Mouse (Mus musculus) midbrain, embryonic 10.5 days (tissue): ENCODE results near the gene Lrrfip1. TPM values are rescaled to one million over a fixed set of nuclear protein-coding genes. Genes with fewer than 3 reads are reported as not detected.

Source experiments
- DNase-seq: peaks from one replicate; pipeline ENCODE4 v3.0.0-alpha.2; 2017; ENCODE audit warnings: low spot score
- H3K27ac ChIP-seq: fragments of 300-500 bp; sonication (generic); replicated peaks from 2 replicates; pipeline ENCODE4 v1.5.1; 2016; ENCODE audit warnings: mild to moderate bottlenecking
- H3K27me3 ChIP-seq: fragments of 300-500 bp; sonication (generic); 2 replicates; pipeline ENCODE4 v1.6.1; 2016; ENCODE audit warnings: low read depth, mild to moderate bottlenecking; ENCODE audit not compliant: poor library complexity, severe bottlenecking
- H3K36me3 ChIP-seq: fragments of 300-500 bp; sonication (generic); 2 replicates; pipeline ENCODE4 v1.6.1; 2016; ENCODE audit warnings: mild to moderate bottlenecking, moderate library complexity
- H3K4me1 ChIP-seq: fragments of 300-500 bp; sonication (generic); 2 replicates; pipeline ENCODE4 v1.6.1; 2016
- H3K4me3 ChIP-seq: fragments of 300-500 bp; sonication (generic); 2 replicates; pipeline ENCODE4 v1.5.1; 2016; ENCODE audit warnings: mild to moderate bottlenecking, moderate library complexity
- H3K9me3 ChIP-seq: fragments of 300-500 bp; sonication (generic); replicated peaks from 2 replicates; pipeline ENCODE4 v1.6.1; 2016; ENCODE audit warnings: mild to moderate bottlenecking
- WGBS: fragments of 180-500 bp; shearing (Covaris S2); methylation state at CpG from one replicate; pipeline ENCODE4 v1.1.7; 2016; 5-methylcytosine and 5-hydroxymethylcytosine counted together
- polyA plus RNA-seq: library from polyadenylated mRNA; unstranded; fragments of >200 nt; fragmentation: Nextera tagmentation; extraction: Ambion mirVana; gene quantifications from 2 replicates; pipeline ENCODE4 v1.2.1, GENCODE M21; 2016

The Lrrfip1 gene
- polyA plus RNA-seq, 1 experiment from 2014 or later: 22.2 TPM

DNA sequence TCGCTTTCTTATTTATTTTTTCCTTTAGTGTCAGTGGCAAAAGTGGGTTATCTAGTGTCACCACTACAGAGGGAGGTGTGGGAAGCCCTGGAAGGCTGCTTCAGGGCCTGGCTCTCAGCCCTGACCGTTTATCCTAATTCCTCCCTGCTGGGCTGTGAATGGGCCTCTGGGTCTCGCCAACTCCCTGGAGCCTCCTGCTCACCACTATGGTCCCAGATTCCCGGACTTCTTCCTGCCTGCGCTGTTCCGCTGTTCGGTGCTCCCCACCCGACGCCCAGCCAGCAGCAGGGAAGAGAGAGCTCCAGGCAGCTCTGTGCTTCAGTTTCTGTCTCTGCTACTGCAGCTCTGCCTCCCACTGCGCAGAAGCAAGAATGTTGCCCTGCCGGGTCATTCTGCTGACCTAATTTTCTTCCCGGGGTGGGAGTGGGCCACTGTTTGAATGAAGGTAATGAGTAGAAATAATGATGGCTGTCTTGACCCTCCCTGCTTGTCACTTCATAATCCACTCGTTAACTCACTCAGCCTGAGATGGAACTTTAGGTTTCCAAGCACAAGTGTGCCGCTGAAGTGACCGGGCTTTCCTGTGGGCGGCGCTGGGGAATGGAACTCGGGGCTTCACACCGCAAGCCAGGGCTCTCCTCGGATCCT lies 18.7 kb downstream of the Lrrfip1 start:
- DNase-seq: peak; percentile 46
- WGBS: 20% methylated on average over 20 of the region's 20 CpGs
- Histone ChIP-seq H3K27me3 (no peaks in the 10 kb centered on the region), H3K9me3 (no peaks in the 10 kb centered on the region), H3K4me3 (peak overlapping the region; percentile 33), H3K27ac (peak overlapping the region; percentile 61; the same call in 1 of the 2 replicates), H3K36me3 (peaks cover 4% of the 10 kb centered on the region), H3K4me1 (peaks cover 27% of the 10 kb centered on the region)

DNA sequence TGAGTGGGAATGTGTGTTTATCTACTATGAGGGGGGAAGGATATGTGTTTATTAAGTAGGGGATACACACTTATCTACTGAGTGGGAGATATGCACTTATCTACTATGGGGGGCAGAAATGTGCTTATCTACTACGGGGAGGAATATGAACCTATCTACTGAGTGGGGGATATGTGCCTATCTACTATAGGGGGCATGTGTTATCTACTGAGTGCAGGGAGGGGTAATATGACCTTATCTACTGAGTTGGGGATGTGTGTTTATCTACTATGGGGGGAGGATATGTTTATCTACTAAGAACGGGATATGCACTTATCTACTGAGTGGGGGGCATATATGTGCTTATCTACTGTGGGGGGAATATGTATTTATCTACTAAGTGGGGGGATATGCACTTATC lies 20.8 kb downstream of the Lrrfip1 start:
- Histone ChIP-seq H3K4me1 (peaks cover 18% of the 10 kb centered on the region), H3K36me3 (peaks cover 4% of the 10 kb centered on the region), H3K27me3 (no peaks in the 10 kb centered on the region), H3K27ac (no peak overlapping the region), H3K4me3 (no peak overlapping the region), H3K9me3 (no peaks in the 10 kb centered on the region)
- 87% methylated on average over 2 of the region's 2 CpGs for WGBS
- DNase-seq: no peak

DNA sequence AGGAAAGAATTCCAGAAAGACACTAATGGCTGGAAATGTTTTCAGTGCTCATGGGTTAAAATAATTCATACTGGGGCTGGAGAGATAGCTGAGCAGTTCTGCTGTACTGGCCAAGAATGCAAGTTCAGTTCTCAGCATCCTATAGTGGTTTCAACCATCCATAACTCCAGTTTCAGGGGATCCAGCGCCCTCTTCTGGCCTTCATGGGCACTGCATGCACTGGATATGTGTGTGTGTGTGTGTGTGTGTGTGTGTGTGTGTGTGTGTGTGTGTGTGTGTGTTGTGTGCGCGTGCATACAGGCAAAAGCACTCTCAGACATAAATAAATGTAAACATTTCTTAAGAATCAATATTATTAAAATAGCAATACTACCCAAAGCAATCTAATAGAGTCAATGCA lies 22.8 kb downstream of the Lrrfip1 start:
- Histone ChIP-seq H3K27me3 (no peaks in the 10 kb centered on the region), H3K27ac (no peak overlapping the region), H3K4me3 (no peak overlapping the region), H3K4me1 (peaks cover 12% of the 10 kb centered on the region), H3K36me3 (peaks cover 6% of the 10 kb centered on the region), H3K9me3 (peaks cover 4% of the 10 kb centered on the region; the same call in 1 of the 2 replicates)
- WGBS: 61% methylated on average over 3 of the region's 3 CpGs
- no peak for DNase-seq

DNA sequence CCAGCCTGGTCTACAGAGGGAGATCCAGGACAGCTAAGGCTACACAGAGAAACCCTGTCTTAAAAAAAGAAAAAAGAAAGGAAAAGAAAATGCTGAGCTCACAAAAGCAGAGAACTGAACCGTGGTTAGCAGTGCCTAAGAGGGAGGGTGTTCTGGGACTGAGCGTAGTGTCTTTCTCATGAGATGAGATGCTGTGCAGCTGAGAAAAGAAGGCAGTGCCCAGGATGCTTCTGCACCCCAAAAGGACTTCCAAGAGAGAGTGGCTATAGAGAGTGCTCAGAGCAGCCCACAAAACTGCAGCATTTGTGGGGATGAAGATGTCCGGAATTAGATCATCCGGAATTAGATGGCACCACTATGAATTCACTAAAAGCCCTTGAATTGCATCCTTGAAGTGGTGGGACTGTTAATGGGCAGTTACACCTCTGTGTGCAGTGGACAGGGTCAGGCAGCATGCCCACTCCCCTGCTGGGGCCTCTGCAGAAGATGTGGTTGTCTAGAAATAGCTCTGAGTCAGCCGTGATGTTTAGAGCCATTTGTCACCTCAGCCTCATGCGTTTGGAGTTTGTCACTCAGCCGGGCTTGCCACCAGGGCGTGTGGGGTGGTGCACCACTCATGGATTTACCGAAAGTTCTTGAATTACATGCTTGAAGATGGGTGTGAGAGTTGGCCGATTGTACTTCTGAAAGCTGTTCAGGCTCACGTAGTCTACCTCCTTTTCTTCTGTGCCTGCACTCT lies 23.8 kb downstream of the Lrrfip1 start:
- Histone ChIP-seq H3K4me1 (peaks cover 4% of the 10 kb centered on the region), H3K9me3 (peaks cover 9% of the 10 kb centered on the region; the same call in 1 of the 2 replicates), H3K27ac (no peak overlapping the region), H3K36me3 (peaks cover 6% of the 10 kb centered on the region), H3K27me3 (no peaks in the 10 kb centered on the region), H3K4me3 (no peak overlapping the region)
- 88% methylated on average over 11 of the region's 11 CpGs for WGBS
- no peak for DNase-seq

DNA sequence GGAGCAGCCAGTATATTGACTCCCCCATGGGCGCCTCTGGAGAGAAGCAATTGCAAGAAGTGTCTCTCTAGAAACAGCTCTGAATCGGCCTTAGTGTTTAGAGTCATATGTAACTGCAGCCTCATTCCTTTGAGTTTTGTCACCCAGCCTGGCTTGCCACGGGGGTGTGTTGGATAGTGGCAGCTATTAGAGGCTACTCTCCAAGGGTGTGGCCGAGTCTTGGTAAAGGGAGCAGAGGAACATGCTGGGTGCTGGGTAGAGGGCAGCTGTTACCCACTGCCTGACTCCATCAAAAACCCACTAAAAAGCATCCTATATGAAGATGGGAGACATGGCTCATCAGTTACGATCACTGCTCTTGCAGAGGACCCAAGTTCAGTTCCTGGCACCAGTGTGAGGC lies 24.7 kb downstream of the Lrrfip1 start:
- Histone ChIP-seq H3K4me3 (no peak overlapping the region), H3K27ac (no peak overlapping the region), H3K27me3 (no peaks in the 10 kb centered on the region), H3K36me3 (peaks cover 6% of the 10 kb centered on the region), H3K9me3 (peaks cover 9% of the 10 kb centered on the region; the same call in 1 of the 2 replicates), H3K4me1 (no peaks in the 10 kb centered on the region)
- DNase-seq: no peak
- WGBS: 86% methylated on average over 5 of the region's 5 CpGs

DNA sequence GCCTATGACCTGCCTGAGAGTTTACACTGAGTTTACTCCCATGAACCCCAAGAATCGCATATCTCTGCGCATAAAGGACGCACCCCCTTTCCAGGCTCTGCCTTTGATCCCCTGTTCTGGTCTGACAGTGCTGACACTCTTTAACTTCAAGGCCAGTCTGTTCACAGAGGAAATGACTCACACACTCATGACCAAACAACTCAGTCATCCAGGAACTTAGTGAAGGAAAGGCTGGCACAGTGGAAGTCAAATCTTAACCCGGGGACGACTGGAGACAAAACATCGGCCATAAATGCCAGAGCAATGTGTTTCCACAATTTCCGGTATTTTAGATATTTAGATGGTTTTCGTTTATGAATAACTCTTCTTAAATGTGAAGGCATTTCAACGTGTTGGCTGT lies 25.4 kb downstream of the Lrrfip1 start:
- no peaks in the 10 kb centered on the region for H3K27me3 ChIP-seq
- no peak overlapping the region for H3K27ac ChIP-seq
- H3K36me3 ChIP-seq: peaks cover 6% of the 10 kb centered on the region
- H3K4me1 ChIP-seq: no peaks in the 10 kb centered on the region
- H3K4me3 ChIP-seq: no peak overlapping the region
- H3K9me3 ChIP-seq: peaks cover 9% of the 10 kb centered on the region; the same call in 1 of the 2 replicates
- WGBS: 90% methylated on average over 9 of the region's 9 CpGs
- no peak for DNase-seq

DNA sequence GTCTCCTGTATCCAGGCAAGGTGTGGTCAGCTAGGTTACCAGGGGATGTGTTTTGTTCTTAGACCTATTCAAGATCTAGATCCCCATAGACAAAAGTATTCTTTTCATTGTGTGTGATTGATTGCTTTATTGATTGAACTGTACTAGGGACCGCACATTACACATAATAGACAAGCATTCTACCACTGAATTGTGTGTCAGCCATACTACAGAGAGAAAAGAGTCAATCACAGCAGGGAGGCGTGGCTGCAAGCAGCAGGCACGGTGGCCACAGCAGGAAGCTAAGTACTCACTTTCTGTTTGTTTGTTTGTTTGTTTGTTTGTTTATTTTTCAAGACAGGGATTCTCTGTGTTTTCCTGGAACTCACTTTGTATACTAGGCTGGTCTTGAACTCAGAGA lies 25.9 kb downstream of the Lrrfip1 start:
- Histone ChIP-seq H3K9me3 (peaks cover 9% of the 10 kb centered on the region; the same call in 1 of the 2 replicates), H3K27ac (no peak overlapping the region), H3K4me3 (no peak overlapping the region), H3K36me3 (peaks cover 6% of the 10 kb centered on the region), H3K27me3 (no peaks in the 10 kb centered on the region), H3K4me1 (no peaks in the 10 kb centered on the region)
- 80% methylated on average over 3 of the region's 3 CpGs for WGBS
- no peak for DNase-seq

DNA sequence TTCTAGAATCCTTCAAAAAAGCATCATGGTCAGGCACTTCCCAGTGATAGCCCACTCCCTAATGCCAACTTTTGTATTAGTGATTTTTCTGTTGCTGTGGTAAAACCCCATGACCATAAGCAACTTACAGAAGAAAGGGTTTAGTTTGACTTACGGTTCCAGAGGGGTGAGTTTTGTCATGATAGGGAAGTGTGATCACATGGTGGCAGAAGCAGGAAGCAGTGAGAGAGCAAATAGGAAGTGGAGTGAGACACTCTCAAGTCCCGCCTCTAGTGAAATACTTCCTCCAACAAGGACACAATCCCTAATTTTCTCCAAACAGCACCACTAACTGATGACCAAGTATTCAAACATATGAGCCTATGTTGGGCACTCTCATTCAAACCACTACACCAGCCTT lies 28.4 kb downstream of the Lrrfip1 start:
- 93% methylated on average over 2 of the region's 2 CpGs for WGBS
- no peak overlapping the region for H3K4me3 ChIP-seq
- H3K27ac ChIP-seq: no peak overlapping the region
- no peaks in the 10 kb centered on the region for H3K27me3 ChIP-seq
- no peak for DNase-seq
- 0 out of 2 replicates have a peak, but pooled peaks cover 3% of the 10 kb centered on the region for H3K36me3 ChIP-seq
- H3K9me3 ChIP-seq: peaks cover 9% of the 10 kb centered on the region; the same call in 1 of the 2 replicates
- no peaks in the 10 kb centered on the region for H3K4me1 ChIP-seq

DNA sequence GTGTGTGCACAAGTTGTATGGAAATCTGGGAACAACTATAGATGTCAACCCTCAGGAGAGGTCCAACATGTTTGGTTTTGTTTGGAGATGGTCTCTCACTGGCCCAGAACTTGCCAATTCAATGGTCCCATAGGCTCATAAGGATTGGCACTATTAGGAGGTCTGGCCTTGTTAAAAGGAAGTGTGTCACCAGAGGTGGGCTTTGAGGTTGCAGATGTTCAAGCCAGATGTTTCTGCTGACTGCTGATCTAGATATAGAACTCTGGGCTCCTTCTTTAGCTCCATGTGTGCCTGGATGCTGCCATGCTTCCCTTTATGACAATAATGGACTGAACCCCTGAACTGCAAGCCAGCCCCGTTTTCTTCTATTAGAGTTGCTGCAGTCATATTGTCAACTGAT lies 31.8 kb downstream of the Lrrfip1 start:
- Histone ChIP-seq H3K27me3 (no peaks in the 10 kb centered on the region), H3K9me3 (peaks cover 9% of the 10 kb centered on the region; the same call in 1 of the 2 replicates), H3K4me3 (no peak overlapping the region), H3K36me3 (0 out of 2 replicates have a peak, but pooled peaks cover 3% of the 10 kb centered on the region), H3K4me1 (no peaks in the 10 kb centered on the region), H3K27ac (no peak overlapping the region)
- no peak for DNase-seq
- WGBS: 91% methylated on average over 1 of the region's 1 CpGs

DNA sequence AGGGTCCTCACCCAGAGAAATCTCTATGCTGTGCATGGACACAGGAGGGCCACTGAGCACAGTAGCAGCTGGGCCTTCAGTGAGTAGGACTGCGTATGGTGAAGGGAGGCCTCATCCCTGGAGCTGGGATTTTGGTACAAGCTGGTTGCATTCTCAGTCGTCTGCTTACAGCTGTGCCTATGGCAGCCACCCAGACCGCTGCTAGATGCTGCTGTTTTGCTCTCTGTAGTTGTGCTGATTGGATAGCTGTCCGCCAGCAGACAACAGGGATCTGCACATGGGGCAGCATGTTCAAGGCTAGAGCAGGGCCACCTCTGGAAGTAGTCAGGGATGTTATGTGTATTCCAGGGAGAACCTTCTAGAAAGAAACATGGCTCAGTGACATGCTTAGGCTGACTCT lies 33.0 kb downstream of the Lrrfip1 start:
- Histone ChIP-seq H3K9me3 (peaks cover 2% of the 10 kb centered on the region; the same call in 1 of the 2 replicates), H3K36me3 (no peaks in the 10 kb centered on the region), H3K4me3 (no peak overlapping the region), H3K27me3 (no peaks in the 10 kb centered on the region), H3K4me1 (no peaks in the 10 kb centered on the region), H3K27ac (no peak overlapping the region)
- 85% methylated on average over 4 of the region's 4 CpGs for WGBS
- no peak for DNase-seq

DNA sequence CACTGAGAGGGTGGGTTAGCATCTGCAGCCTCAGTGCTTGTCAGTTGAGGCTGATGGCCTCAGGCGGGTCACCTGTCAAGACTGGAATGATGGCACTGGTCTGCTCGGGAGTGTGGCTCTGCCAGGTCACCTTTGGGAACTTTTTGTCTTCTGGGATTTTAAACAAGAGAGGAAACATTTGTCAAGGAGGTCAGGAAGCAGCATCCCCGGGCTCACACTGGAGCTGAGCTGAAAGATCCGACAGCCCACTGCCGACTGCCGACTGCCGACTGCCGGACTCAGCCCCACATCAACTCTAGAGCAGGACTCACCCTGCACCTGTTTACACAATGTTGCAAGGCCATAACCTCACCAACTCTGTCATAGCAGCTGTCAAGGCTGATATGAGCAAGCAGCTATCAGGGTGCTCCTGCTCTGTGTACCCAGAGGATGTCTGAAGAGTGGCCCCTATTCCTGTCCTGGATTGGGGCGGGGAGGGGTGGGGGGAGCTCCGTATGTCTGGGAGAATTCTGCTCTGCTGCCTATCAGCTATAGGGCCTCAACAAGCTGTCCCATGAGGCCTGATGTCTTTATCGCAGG lies 33.9 kb downstream of the Lrrfip1 start:
- H3K27ac ChIP-seq: no peak overlapping the region
- H3K36me3 ChIP-seq: no peaks in the 10 kb centered on the region
- no peaks in the 10 kb centered on the region for H3K4me1 ChIP-seq
- no peak for DNase-seq
- 89% methylated on average over 11 of the region's 11 CpGs for WGBS
- H3K9me3 ChIP-seq: no peaks in the 10 kb centered on the region
- H3K4me3 ChIP-seq: no peak overlapping the region
- H3K27me3 ChIP-seq: no peaks in the 10 kb centered on the region

DNA sequence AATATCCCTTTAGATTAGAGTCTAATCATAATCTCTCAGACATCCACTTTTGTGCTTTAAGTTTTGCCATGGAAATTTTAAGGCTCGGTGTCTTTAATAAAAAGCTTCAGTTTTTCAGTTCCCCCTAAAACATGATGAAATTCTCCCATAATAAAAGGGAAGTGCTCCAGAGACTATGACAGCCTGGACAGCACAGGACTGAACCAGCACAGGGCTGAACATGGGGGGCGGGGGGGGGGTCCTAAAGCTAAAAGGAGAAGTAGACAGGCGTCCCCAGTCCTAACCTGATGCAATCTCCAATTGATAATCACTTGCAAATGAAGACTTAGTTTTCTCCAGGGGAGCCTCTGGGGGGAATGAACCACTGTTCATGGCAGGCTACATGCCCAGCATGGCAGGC lies 36.0 kb downstream of the Lrrfip1 start:
- 93% methylated on average over 3 of the region's 3 CpGs for WGBS
- Histone ChIP-seq H3K27me3 (no peaks in the 10 kb centered on the region), H3K4me3 (no peak overlapping the region), H3K4me1 (peaks cover 10% of the 10 kb centered on the region), H3K9me3 (no peaks in the 10 kb centered on the region), H3K27ac (no peak overlapping the region), H3K36me3 (no peaks in the 10 kb centered on the region)
- DNase-seq: no peak

DNA sequence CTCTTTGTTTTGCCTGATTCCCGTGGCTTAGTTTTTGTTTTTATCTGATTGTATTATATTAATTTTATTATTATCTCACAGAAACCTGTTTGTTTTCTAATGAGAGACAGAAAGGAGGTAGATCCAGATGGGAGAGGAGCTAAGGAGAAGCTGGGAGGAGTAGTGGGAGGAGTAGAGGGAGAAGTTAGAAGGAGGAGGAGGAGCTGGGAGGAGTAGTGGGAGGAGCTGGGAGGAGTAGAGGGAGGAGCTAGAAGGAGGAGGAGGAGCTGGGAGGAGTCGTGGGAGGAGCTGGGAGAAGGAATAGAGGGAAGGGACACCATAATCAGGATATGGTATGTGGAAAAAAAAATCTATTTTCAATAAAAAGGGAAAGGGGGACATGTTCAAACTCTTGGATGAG lies 36.7 kb downstream of the Lrrfip1 start:
- WGBS: 73% methylated on average over 2 of the region's 2 CpGs
- Histone ChIP-seq H3K36me3 (no peaks in the 10 kb centered on the region), H3K27ac (no peak overlapping the region), H3K9me3 (no peaks in the 10 kb centered on the region), H3K27me3 (no peaks in the 10 kb centered on the region), H3K4me3 (no peak overlapping the region), H3K4me1 (peaks cover 10% of the 10 kb centered on the region)
- DNase-seq: no peak
